Mouse (Mus musculus): ENCODE results near the gene Tec. TPM values are rescaled to one million over a fixed set of nuclear protein-coding genes. Genes with fewer than 3 reads are reported as not detected.

The Tec gene
- total RNA-seq, 2 experiments from 2014 or later = 11.0 to 16.9 TPM

DNA sequence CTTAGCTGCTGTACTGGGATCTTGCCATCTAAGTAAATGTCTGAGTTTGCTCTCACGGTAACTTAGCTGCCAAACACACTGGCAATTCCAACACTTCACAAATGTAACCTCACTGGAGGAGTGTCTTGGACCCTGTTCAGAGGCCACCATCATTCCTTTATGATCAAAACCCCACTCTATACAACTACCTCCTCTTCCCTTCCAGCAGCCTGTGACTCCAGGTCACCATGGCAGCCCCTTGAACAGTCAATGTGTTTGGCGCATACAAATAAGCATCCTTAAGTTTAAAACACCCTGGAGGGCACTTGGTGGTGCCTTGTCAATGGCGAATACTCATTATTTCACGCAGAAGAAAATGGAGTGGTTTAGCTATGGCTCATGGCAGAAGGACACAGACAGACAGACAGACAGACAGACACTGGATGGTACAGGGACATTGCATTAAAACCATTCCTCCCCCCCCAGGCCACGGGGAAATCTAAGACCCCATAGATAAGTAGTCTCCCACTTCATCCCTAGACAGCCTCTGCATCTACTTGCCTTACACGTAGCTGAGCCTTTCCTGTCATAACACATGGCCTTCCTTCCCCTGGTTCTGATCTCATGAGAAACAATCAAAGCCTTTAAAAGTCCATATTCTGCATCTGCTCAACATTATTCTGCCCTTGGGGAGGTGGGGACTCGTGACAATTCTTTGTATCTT is 117.1 kb downstream of the Tec start:
- intact Hi-C loops (cut with DNase I) = no loop called here
- no peak for DNase-seq

DNA sequence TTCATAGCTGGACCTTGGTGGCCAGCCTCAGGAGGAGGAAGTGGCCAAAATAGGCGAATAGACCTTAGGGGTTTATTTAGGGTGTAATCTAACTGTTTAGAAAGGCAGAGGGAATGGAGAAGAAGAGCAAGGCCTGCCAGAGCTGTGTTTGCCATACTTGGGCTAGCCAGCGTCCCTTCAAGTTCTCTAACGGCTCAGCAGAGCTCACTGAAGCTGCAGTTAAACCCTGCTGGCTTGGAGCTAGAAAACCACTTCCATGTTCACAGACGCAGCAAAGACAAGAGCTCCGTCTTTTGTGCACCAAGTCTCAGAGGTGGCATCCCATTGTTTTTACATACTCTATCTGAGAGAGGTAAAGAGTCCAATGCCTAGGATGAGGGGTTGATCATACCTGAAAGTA is 118.1 kb downstream of the Tec start:
- intact Hi-C loops (cut with DNase I) = no loop called here
- no peak for DNase-seq

DNA sequence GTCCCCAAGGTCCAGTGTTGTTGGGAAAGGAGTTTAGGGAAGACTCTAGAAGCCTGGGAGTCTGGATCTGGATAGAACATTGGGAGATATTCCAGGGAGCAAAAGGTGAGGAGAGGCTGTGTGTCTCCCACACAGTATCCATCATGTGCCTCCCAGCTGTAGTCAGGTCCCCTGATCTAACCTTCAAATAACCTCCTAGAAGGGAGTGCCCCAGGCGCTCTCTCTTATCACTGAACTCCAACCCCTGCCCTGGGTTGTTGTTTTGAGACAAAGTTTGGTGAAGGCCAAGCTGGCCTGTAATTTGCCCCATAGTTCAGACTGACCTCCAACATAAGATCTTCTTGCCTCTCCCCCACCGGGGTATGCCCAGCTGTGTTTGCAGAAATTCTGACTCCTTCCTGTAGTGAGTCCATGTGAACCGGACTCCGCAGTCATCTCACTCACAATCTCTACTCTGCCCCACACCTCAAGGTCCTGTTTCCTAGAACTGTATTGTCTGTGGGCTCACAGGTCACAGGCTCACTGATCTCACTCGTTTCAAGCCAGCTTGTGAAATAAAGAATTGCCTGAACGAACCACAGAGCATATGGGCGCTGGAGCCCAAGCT is 119.5 kb downstream of the Tec start:
- intact Hi-C loops (cut with DNase I) = no loop called here
- no peak for DNase-seq

DNA sequence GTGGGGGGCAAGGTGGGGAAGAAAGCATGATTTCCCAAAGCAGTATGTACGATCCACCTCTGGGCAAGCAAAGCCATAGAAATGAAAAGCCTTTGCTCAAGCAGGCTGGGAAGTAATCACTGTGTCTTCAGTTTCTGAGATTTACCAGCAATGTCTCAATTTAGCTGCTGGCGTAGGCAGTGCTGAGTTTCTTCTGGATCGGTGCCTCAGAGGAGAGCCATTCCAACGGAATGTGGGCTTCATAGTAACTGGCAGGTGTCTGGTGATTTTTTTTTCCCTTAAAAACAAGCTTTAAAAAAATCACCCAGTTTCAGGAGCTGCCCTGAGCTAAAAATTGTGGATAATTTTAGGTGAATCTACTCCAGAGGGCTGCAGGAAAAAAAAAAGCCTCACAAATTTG is 120.9 kb downstream of the Tec start:
- DNase-seq = no peak
- intact Hi-C loops (cut with DNase I) = no loop called here

DNA sequence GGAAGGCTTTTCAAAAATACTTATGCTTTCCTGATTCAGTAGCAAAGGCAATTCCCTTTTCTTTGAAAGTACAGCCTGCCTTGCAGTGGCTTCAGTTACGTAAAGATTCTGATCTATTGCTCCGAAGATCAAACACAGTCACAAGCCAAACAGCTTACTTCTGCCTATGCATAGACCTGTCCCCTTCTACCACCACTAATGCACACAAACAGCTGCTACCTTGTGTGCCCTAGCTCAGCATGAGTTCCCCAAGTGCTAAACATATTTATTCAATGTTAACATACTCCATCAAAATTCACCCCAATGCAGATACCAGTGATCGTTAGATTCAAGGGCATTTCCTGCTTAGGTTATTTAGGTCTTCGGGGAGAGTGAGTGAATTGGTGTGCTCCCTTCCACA is 121.8 kb downstream of the Tec start:
- intact Hi-C loops (cut with DNase I) = no loop called here
- DNase-seq = no peak

DNA sequence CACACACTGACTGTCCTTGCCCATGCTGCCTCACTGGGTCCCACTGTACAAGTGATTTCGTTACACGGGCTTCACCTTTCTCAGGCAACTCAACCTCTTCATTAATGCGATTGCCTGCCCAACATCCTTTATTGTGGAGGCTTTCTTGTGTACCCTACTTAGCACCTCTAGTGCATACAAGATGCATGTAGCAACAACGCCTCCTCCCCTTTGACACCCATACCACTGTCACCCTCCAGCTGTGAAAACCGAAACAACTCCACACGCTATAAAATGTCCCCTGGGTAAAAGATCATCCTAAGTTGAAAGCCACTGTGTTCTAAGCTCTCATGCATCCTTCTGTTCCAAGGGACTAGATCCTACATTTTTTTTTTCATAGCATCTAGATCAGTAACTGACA is 125.2 kb downstream of the Tec start:
- intact Hi-C loops (cut with DNase I) = no loop called here
- DNase-seq = no peak

DNA sequence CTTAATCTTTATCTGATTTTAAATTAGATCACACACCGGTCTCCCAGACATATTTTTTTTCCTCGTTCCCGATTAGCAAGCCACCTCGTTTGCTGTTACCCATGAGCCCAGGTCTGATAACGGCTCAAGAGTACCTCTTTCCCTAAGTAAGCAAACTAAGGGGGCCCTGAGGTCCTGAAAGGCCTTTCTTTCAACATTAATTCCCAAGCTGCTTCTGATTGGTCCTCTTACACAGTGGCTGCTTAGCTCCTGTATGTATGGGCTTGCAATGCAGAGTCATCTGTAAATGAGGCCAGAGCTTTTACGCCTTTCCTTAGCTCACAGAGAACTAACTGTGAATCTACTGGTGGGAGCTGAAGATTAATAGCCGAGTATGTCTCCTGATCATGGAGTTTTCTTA is 131.4 kb downstream of the Tec start:
- intact Hi-C loops (cut with DNase I) = no loop called here

DNA sequence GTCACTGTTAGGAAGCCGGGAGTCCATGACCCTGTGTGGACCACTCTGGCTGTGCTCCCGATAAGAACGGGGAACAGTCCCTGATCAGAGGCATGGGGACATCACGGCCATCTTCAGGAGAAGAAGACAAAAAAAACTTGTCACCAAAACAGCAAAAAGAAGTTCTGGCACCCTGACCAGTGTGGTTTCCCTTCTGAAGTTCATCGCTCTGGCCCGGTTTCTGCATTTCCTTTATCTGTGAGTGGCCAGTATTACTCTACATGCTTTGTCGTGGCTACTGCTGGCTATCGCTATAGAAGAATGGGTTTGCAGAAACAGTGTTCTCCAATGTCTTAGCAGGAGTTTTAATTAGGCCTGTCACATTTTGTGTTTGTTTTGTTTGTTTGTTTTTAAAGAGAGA is 131.8 kb downstream of the Tec start:
- DNase-seq = no peak
- intact Hi-C loops (cut with DNase I) = no loop called here

More for the DNA sequence above, 131.4 kb downstream of the Tec start:
- DNase-seq = no peak

DNA sequence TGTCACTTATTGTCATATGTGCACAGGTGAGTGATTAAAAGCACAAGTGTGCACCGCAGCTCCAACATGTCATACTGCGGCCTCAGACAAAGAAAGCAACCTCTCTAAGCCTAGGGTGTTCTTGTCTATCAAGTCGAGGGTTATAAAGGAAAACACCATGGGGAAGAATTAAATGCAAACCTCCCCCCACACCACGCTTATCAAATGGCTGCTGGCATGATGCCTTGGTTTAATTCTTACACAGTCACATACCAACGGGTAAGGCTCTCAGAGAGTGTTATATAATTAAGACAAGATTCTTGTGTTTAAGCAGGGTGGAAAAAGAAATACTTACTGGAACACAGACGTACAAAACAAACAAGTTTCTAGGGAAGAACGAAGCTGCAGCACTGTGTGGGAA is 132.5 kb downstream of the Tec start:
- intact Hi-C loops (cut with DNase I) = no loop called here
- DNase-seq = no peak

DNA sequence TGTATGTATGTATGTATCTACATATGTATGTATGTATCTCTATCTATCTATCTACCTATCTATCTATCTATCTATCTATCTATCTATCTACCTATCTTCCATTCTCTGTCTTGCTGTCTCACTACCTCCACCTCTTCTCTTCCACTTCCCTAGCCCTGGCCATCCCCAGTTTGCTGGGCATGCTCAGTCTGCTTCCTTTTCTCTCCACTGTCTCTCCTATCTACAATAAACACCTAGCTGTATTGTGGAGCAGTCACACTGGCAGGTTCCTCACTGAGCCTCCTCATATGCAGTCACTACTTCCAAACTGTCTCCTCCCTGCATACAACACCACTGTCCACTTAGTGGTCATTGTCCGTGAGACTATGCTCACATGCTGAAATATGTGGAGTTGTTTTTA is 135.4 kb downstream of the Tec start:
- intact Hi-C loops (cut with DNase I) = no loop called here

DNA sequence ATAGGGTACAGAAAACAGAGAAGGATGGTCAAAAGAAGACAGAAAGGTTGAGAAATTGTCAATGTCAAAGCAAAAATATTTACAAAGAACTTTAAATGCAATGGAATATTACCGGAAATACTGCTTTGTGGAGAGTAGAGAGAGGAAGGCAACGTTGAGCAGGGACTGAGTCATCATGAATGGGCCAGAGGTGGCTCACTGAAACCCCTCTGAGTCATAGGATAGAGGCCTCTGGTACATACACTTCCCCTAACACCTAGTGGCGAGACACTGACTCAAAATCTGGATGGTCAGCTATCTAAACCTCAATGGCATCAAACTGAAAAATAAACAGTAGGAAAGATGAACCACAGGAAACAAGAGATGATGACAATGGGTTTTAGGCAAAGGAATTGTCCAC is 142.9 kb downstream of the Tec start:
- no peak for DNase-seq
- intact Hi-C loops (cut with DNase I) = no loop called here

More for the DNA sequence above, 135.4 kb downstream of the Tec start:
- DNase-seq = no peak

DNA sequence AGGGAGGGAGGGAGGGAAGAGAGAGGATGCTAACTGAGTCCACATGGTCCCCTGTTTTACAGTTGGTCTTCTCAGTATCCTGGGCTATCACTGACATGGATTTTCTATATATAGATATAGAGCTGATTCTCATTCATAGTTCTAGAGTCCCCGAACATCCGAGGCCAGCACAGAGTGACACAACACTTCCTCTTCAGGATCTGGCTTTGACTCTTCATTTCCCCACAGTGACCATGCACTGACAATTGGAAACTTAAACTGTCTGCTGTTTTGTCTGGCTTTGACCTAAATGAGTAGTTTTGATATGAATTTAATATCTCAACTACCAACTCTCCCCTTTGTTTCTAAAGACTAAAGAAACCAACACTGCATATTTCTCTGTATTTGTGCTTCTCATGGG is 144.9 kb downstream of the Tec start:
- intact Hi-C loops (cut with DNase I) = no loop called here
- DNase-seq = no peak

DNA sequence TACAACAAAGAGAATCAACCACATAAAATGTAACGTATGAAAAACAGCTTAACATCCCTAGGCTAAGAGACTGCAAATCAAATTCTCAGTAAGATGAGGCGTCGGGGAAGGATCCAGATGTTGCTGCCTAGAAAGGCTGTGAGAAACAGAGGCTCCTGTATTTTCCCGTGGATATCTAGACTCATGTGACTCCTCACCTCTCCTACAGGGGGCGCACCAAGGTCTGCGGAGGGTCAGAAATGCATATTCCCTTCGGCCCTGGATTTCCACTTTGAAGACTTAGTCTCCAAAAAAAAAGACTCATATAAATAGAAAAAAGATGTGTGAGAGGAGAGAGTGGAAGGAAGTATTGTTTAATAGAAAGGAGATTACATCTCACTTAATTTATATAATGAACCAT is 147.7 kb downstream of the Tec start:
- no peak for DNase-seq
- intact Hi-C loops (cut with DNase I) = no loop called here

DNA sequence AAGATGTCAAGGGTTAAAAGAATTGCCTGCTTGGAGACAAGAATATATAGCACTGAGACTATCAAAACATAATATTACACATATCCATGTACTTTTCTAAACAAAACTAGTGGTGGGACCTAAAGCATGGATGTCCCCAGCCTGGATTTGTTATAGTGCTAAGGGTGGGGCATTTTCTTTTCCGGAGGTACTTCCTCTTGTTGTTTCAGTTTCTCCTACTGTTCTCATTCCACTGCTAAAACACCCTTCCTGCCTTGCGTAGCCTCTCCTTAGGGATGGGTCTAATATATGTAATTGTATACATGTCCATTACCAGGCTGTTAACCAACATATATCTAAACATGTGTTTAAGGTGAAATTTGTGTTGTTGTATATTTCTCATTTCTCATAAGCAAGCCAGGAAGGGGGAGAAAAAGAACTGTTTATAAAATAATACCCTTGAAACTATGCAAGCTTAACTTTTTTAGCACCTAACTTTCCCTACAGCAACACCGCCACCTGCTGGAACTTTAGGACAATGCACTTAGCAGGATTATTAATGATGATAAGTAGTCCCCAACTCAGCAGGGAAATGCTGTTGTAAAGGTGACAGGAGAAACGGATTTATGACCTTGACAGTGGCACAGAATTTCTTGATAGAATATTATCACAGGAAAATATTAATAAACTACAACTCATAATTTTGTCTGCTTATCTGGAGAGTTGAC is 157.6 kb downstream of the Tec start:
- peak; percentile 47 to 69 for DNase-seq
- intact Hi-C loops (cut with DNase I) = loop anchor here (2.0 kb wide), 2 partner anchors 46 to 360 kb away; no protein-coding TSS in a partner anchor

DNA sequence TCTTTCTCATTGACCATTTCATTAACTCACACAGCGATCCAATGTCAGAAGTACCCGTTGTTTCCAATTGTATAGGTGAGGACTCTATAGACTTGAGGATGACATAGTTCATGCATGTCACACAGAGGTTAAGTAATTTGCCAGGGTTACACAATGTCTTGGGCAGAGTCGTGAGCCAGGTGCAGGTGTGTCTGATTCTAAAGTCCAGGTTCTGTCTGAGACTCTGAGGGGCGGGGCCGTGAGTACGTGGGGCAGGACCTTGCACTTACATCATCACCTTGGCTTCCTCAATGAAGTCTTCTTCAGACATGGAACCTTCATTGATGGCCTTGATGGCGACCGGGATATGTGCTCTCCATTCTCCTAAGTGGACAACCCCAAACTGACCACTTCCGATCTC is 158.3 kb downstream of the Tec start:
- intact Hi-C loops (cut with DNase I) = loop anchor here (2.0 kb wide), 2 partner anchors 45 to 359 kb away; no protein-coding TSS in a partner anchor
- no peak for DNase-seq

DNA sequence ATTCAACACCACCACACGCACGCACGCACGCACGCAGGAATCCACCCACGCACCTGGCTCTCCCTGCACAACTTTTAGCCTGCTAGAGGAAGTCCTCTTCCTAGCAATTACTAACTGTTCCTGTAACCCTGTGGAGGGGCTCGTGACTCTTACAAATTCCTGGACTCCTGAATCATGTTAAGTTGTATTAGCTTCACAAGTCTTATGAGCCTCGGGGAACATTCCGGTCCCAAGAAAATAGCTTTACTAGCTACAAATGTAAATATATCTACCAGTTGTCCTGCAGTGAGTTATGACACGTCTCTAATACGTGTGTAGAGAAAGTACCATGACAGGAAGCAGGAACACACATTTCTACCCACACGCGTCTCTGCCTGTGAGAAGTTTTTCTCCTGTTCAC is 158.8 kb downstream of the Tec start:
- DNase-seq = no peak
- intact Hi-C loops (cut with DNase I) = no loop called here

DNA sequence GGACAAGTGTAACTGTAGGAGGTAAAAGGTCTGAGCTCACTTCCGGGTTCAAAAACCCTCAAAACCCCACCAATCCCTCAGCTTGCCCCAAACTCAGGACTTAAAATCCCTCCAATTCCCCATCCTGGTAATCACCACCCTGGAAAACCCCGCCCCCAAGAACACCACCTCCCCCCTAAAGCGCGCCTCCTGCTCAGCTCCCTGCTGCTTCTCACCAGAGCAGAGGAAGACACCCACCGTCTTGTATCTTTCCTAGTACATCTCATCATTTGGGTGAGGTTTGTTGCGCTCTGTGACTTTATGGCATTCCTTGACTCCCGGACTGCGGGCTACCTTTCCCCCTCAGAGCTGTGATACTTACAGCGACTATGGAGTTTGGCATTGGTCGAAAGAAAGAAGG is 161.6 kb downstream of the Tec start:
- intact Hi-C loops (cut with DNase I) = no loop called here
- no peak for DNase-seq

DNA sequence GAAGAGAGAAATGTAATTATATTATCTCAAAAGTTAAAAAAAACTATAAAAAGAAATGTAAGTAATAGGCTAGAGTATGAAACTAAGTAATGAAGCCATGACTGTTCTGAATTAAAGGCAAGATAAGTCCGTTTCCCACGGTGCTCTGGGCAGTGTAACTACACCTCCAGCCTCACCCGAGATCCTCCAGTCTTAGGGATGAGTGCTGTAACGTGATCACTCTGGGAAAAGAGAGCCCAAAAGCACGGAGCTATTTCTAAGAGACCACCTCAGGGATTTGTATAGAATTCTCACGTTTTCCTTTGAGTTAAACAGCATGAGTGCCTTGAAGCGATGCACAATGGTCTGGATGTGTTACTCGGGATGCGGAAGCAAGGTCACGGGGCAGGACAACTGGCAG is 162.2 kb downstream of the Tec start:
- DNase-seq = no peak
- intact Hi-C loops (cut with DNase I) = no loop called here

All from heart, postnatal 36 days (tissue).